Comparison of ENCODE assay signal across 9 mouse cellular contexts in genomic region chr5:64865219-64865964, GRCm38 (mm10).
DNase-seq lines count a peak whose midpoint lies in the region; ATAC-seq and TF ChIP-seq lines count a peak whose summit lies in the region.
"Had no signal": no experiment of that assay in that cellular context is flagged by ENCODE, and none has a peak within 500 bp of the region (broad histone marks: within the 10 kb centered on the region; RNA-seq: fewer than 3 reads in every experiment).

No protein-coding gene starts in this region.

- no peaks in the 10 kb centered on the region for H3K36me3 ChIP-seq in heart, embryonic 15.5 days
- no peaks in the 10 kb centered on the region for H3K36me3 ChIP-seq in embryonic facial prominence, embryonic 15.5 days
- no peaks in the 10 kb centered on the region for H3K36me3 ChIP-seq in liver, postnatal 0 days (replicated peaks; ENCODE audit: insufficient read depth, low read length)
- H3K36me3 ChIP-seq in midbrain, embryonic 13.5 days, result no peaks in the 10 kb centered on the region
- H3K36me3 ChIP-seq: hindbrain, embryonic 13.5 days had no signal

- ATAC-seq in heart, embryonic 15.5 days (replicated peaks; ENCODE audit: insufficient number of reproducible peaks, insufficient read depth, low FRiP score, low read depth), result no peak
- ATAC-seq in embryonic facial prominence, embryonic 15.5 days (ENCODE audit: insufficient number of reproducible peaks, low FRiP score, low TSS enrichment, low read depth), result no peak
- peak; percentile 8; the same call in 1 of the 2 replicates for ATAC-seq in liver, postnatal 0 days
- ATAC-seq in midbrain, embryonic 13.5 days, result no peak

- H3K4me1 ChIP-seq in heart, embryonic 15.5 days (replicated peaks), result peaks cover 34% of the 10 kb centered on the region
- peaks cover 36% of the 10 kb centered on the region for H3K4me1 ChIP-seq in embryonic facial prominence, embryonic 15.5 days
- peaks cover 29% of the 10 kb centered on the region for H3K4me1 ChIP-seq in liver, postnatal 0 days (ENCODE audit: insufficient read depth)
- H3K4me1 ChIP-seq in midbrain, embryonic 13.5 days (replicated peaks), result peaks cover 6% of the 10 kb centered on the region; the same call in 1 of the 2 replicates

- H3K9me3 ChIP-seq in heart, embryonic 15.5 days (replicated peaks), result no peaks in the 10 kb centered on the region
- H3K9me3 ChIP-seq in embryonic facial prominence, embryonic 15.5 days (replicated peaks), result no peaks in the 10 kb centered on the region
- no peaks in the 10 kb centered on the region for H3K9me3 ChIP-seq in liver, postnatal 0 days (ENCODE audit: low read length)
- no peaks in the 10 kb centered on the region; the same call in 1 of the 2 replicates for H3K9me3 ChIP-seq in midbrain, embryonic 13.5 days
- H3K9me3 ChIP-seq: hindbrain, embryonic 13.5 days had no signal

- H3K9ac ChIP-seq in heart, embryonic 15.5 days, result no peak overlapping the region
- no peak overlapping the region for H3K9ac ChIP-seq in embryonic facial prominence, embryonic 15.5 days
- no peak overlapping the region for H3K9ac ChIP-seq in liver, postnatal 0 days (replicated peaks)
- H3K9ac ChIP-seq in midbrain, embryonic 13.5 days (replicated peaks), result no peak overlapping the region
- H3K9ac ChIP-seq: hindbrain, embryonic 13.5 days had no signal

- no peak for TF ChIP-seq CTCF in liver, postnatal 0 days (IDR thresholded peaks at IDR 0.05; ENCODE audit: low read depth)

- peak overlapping the region; percentile 38; the same call in 1 of the 2 replicates for H3K27ac ChIP-seq in heart, embryonic 15.5 days
- peak overlapping the region; percentile 45 for H3K27ac ChIP-seq in embryonic facial prominence, embryonic 15.5 days (replicated peaks)
- H3K27ac ChIP-seq in liver, postnatal 0 days (ENCODE audit: low read depth), result peak overlapping the region; percentile 83
- H3K27ac ChIP-seq in midbrain, embryonic 13.5 days, result no peak overlapping the region
- H3K27ac ChIP-seq: hindbrain, embryonic 13.5 days had no signal

- no peak overlapping the region for H3K4me3 ChIP-seq in heart, embryonic 15.5 days
- H3K4me3 ChIP-seq in embryonic facial prominence, embryonic 15.5 days (replicated peaks), result no peak overlapping the region
- H3K4me3 ChIP-seq in liver, postnatal 0 days (ENCODE audit: low read depth, low read length), result no peak overlapping the region
- no peak overlapping the region for H3K4me3 ChIP-seq in midbrain, embryonic 13.5 days (replicated peaks)
- H3K4me3 ChIP-seq: hindbrain, embryonic 13.5 days had no signal

- no peak for TF ChIP-seq EP300 in liver, postnatal 0 days (IDR thresholded peaks at IDR 0.05; ENCODE audit: low read depth)

- 76% methylated on average over 12 of the region's 12 CpGs for WGBS in heart, embryonic 15.5 days
- 81% methylated on average over 12 of the region's 12 CpGs for WGBS in embryonic facial prominence, embryonic 15.5 days
- 61% methylated on average over 12 of the region's 12 CpGs for WGBS in liver, postnatal 0 days (ENCODE audit: insufficient replicate concordance)
- WGBS in midbrain, embryonic 13.5 days, result 80% methylated on average over 12 of the region's 12 CpGs

- H3K27me3 ChIP-seq in heart, embryonic 15.5 days, result no peaks in the 10 kb centered on the region
- H3K27me3 ChIP-seq in embryonic facial prominence, embryonic 15.5 days, result no peaks in the 10 kb centered on the region
- H3K27me3 ChIP-seq in liver, postnatal 0 days (ENCODE audit: insufficient read depth, low read length), result no peaks in the 10 kb centered on the region
- H3K27me3 ChIP-seq in midbrain, embryonic 13.5 days, result no peaks in the 10 kb centered on the region

- no peak for DNase-seq in heart, postnatal 25 days (ENCODE audit: low spot score)
- peak; percentile 51 to 53 for DNase-seq in B cell, adult 2 months
- no peak for DNase-seq in liver, postnatal 0 days
- no peak for DNase-seq in yolk sac, embryonic 10.5 days (ENCODE audit: low spot score)
- DNase-seq in cerebellum, adult 9-11 months, result no peak

- intact Hi-C loops in heart, postnatal 25 days (cut with DNase I), result loop anchor here (2.0 kb wide), 1 partner anchor 359 kb away; no protein-coding TSS in a partner anchor

- no peak overlapping the region for H3K4me2 ChIP-seq in heart, embryonic 15.5 days
- no peak overlapping the region for H3K4me2 ChIP-seq in embryonic facial prominence, embryonic 15.5 days (replicated peaks)
- peak overlapping the region; percentile 44; the same call in 1 of the 2 replicates for H3K4me2 ChIP-seq in liver, postnatal 0 days (ENCODE audit: low read depth, low read length)
- H3K4me2 ChIP-seq in midbrain, embryonic 13.5 days (replicated peaks), result no peak overlapping the region
- H3K4me2 ChIP-seq: hindbrain, embryonic 13.5 days had no signal

Comparison
In these comparisons a context has a peak if more than half of its experiments do, and no peak if none do; other contexts are left out.
1. DNase-seq: peak in B cell, adult 2 months (2 of 2); none in heart, postnatal 25 days (single experiment), liver, postnatal 0 days (single experiment), yolk sac, embryonic 10.5 days (single experiment) and cerebellum, adult 9-11 months (single experiment).